Mouse (Mus musculus) MEL (cell line): ENCODE data around the gene Gskip.

ENCODE experiments used
- EP300 ChIP-seq, 2 experiments: IDR thresholded peaks; 2 replicates each; pipeline ENCODE4 v1.6.1; 2011; ENCODE audit warnings: improper control_type of control experiment in 2 of 2, low read length in 2 of 2, low read depth in 1 of 2, mild to moderate bottlenecking in 1 of 2
- GATA1 ChIP-seq: IDR thresholded peaks from 2 replicates; pipeline ENCODE4 v1.6.1; 2011; ENCODE audit warnings: low read depth, low read length, improper control_type of control experiment
- RCOR1 ChIP-seq: IDR thresholded peaks from 2 replicates; pipeline ENCODE4 v1.6.1; 2012; ENCODE audit warnings: low read depth, mild to moderate bottlenecking, inconsistent platforms, low read length, improper control_type of control experiment
- ZMIZ1 ChIP-seq: IDR thresholded peaks from 2 replicates; pipeline ENCODE4 v1.6.1; 2012; ENCODE audit warnings: low read depth, mild to moderate bottlenecking, inconsistent platforms, low read length, improper control_type of control experiment, moderate library complexity

DNA sequence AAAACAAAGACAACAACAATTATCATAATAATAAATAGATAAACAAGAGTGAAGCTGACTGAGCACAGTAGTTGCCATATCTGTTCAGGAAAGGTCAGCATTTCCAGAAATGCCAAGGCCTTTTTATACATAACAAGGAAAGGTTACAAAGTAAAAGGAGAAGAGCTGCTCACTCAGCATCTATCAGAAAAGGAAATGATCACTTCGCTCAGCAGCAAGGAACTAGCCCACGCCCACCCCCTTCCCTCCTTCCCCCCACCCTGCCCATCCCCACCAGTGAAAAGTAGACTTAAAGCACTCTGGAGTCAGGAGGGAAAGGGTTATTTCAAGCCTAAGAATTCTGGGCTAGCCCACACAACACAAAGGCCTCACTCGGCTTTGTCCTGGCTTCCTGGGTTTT is 35.6 kb downstream of the Gskip start:
- no peak for TF ChIP-seq RCOR1
- no peak for TF ChIP-seq EP300 (IDR thresholded peaks at IDR 0.05; ENCODE audit: low read depth in 1 of 2, low read length in 2 of 2)
- TF ChIP-seq GATA1 = no peak
- TF ChIP-seq ZMIZ1 = no peak
